Mouse (Mus musculus): ENCODE measurements around the gene Nmnat1. TPM values are rescaled to one million over a fixed set of nuclear protein-coding genes. Genes with fewer than 3 reads are reported as not detected.
A peak's percentile ranks its signal among the peaks of the same experiment; 100 is the strongest.
"Not testable (repeated sequence)": the region's sequence is repeated elsewhere in the genome, so short reads cannot be mapped to it uniquely, and the experiment has no call there.

Nmnat1 gene
- polyA plus RNA-seq, 1 experiment from 2014 or later: 13.4 TPM

DNA sequence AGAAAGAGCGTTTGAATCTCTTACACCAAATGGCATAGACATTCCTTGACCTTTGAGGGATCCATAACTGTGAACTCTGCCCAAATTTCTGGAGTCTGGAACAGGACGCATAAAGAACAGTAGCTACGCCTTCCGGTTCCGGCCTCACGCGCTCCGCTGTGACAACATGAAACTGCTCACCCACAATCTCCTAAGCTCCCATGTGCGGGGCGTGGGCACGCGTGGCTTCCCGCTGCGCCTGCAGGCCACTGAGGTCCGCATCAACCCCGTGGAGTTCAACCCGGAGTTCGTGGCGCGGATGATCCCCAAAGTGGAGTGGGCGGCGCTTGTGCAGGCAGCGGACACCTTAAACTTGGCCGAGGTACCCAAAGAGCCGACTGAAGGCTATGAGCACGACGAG lies 27.8 kb downstream of the Nmnat1 start:
- 83% methylated on average over 25 of the region's 27 CpGs for WGBS
- not testable (repeated sequence) for ATAC-seq (ENCODE audit: insufficient number of reproducible peaks, insufficient read depth, low FRiP score, low read depth); H3K9me3 ChIP-seq (ENCODE audit: control insufficient read depth, low read length); H3K36me3 ChIP-seq (ENCODE audit: control insufficient read depth, insufficient read depth, low read length); H3K4me2 ChIP-seq (ENCODE audit: low read length); H3K4me1 ChIP-seq (ENCODE audit: control insufficient read depth in 2 of 2, insufficient read depth in 2 of 2, low read length in 2 of 2); H3K9ac ChIP-seq (ENCODE audit: low read length); H3K4me3 ChIP-seq (ENCODE audit: control insufficient read depth in 1 of 2, insufficient read depth in 1 of 2, low read depth in 1 of 2, low read length in 2 of 2); H3K27ac ChIP-seq (replicated peaks in 1 of 2; ENCODE audit: control insufficient read depth in 1 of 2, insufficient read depth in 1 of 2, low read depth in 2 of 2, low read length in 2 of 2); H3K27me3 ChIP-seq (ENCODE audit: control insufficient read depth, insufficient read depth, low read length)

DNA sequence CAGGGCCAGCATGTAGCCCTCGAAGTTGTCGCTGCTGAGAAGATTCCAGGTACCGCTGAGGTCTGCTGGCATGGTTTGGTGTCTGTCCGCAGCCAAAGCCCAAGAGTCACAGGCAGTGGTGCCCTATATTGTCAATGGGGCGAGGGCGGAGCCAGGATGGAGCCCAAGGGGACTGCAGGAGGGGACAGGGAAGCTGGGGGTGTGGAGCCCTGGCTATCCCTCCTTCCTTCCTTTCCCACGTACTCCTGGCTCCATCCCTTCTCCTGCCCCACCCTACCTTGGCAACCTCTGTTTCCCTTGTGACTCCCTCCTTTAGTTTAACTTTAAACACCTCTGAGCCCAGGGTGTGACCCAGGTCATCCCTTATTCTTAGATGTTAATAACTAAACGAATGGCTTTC lies 30.1 kb downstream of the Nmnat1 start, which contains the start of gene Rbp7:
Rbp7 (minus strand) TSS at position 100 of the 400 bp plus-strand sequence.
- Histone ChIP-seq H3K36me3 (ENCODE audit: control insufficient read depth, insufficient read depth, low read length) (no peaks in the 10 kb centered on the region), H3K4me2 (ENCODE audit: low read length) (no peak within 1 kb of the TSS), H3K27ac (replicated peaks in 1 of 2; ENCODE audit: control insufficient read depth in 1 of 2, insufficient read depth in 1 of 2, low read depth in 2 of 2, low read length in 2 of 2) (no peak within 1 kb of the TSS), H3K4me1 (ENCODE audit: control insufficient read depth in 2 of 2, insufficient read depth in 2 of 2, low read length in 2 of 2) (no peaks in the 10 kb centered on the region; a peak in 1 of 4 replicates), H3K9ac (ENCODE audit: low read length) (no peak within 1 kb of the TSS), H3K27me3 (ENCODE audit: control insufficient read depth, insufficient read depth, low read length) (no peaks in the 10 kb centered on the region), H3K4me3 (ENCODE audit: control insufficient read depth in 1 of 2, insufficient read depth in 1 of 2, low read depth in 1 of 2, low read length in 2 of 2) (no peak within 1 kb of the TSS), H3K9me3 (ENCODE audit: control insufficient read depth, low read length) (no peaks in the 10 kb centered on the region)
- 43% methylated on average over 8 of the region's 8 CpGs for WGBS
- ATAC-seq (ENCODE audit: insufficient number of reproducible peaks, insufficient read depth, low FRiP score, low read depth): no peak

DNA sequence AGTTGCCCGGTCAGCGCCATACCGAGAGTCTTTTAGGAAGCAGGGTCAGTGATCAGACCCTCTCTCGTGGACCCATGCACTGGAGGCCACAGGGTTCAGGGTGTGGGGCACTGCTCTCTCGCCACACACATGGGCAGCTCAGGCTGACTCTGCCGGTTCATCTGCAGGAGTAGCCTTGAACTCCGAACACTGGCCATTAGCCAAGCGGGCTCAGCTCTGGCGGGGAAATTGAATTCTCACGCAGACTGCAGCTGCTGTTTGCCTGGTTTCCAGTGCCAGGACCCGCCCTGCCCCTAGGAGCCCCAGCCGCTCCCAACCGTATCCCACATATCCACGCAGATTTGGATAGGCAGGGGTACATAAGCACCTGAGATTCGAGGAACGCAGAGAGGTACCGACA lies 30.7 kb downstream of the Nmnat1 start:
- WGBS: 73% methylated on average over 17 of the region's 17 CpGs
- H3K4me1 ChIP-seq (ENCODE audit: control insufficient read depth in 2 of 2, insufficient read depth in 2 of 2, low read length in 2 of 2): no peaks in the 10 kb centered on the region; a peak in 1 of 4 replicates
- ATAC-seq (ENCODE audit: insufficient number of reproducible peaks, insufficient read depth, low FRiP score, low read depth): no peak
- no peak overlapping the region for H3K9ac ChIP-seq (ENCODE audit: low read length)
- H3K27me3 ChIP-seq (ENCODE audit: control insufficient read depth, insufficient read depth, low read length): no peaks in the 10 kb centered on the region
- H3K9me3 ChIP-seq (ENCODE audit: control insufficient read depth, low read length): no peaks in the 10 kb centered on the region
- H3K4me2 ChIP-seq (ENCODE audit: low read length): no peak overlapping the region
- no peaks in the 10 kb centered on the region for H3K36me3 ChIP-seq (ENCODE audit: control insufficient read depth, insufficient read depth, low read length)
- no peak overlapping the region for H3K27ac ChIP-seq (replicated peaks in 1 of 2; ENCODE audit: control insufficient read depth in 1 of 2, insufficient read depth in 1 of 2, low read depth in 2 of 2, low read length in 2 of 2)
- no peak overlapping the region for H3K4me3 ChIP-seq (ENCODE audit: control insufficient read depth in 1 of 2, insufficient read depth in 1 of 2, low read depth in 1 of 2, low read length in 2 of 2)

DNA sequence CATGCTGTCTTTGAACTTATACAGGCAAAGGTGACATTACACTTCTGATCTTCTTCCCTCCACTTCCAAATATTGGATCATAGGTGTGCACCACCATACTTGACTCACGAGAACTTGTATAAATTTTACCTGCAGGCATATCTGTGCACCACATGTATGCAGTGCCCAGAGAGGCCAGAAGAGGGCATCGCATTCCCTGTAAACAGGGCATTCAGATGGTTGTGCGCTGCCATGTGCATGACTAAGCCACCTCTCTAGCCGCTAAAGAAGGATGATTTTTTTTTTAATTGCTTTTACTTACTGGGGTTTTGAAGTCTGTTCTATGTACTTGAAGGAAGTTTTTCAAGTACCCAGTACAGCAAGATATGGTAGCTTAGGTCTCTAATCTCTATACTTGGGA lies 31.3 kb downstream of the Nmnat1 start:
- Histone ChIP-seq H3K9me3 (ENCODE audit: control insufficient read depth, low read length) (no peaks in the 10 kb centered on the region), H3K27me3 (ENCODE audit: control insufficient read depth, insufficient read depth, low read length) (no peaks in the 10 kb centered on the region), H3K4me2 (ENCODE audit: low read length) (no peak overlapping the region), H3K4me1 (ENCODE audit: control insufficient read depth in 2 of 2, insufficient read depth in 2 of 2, low read length in 2 of 2) (no peaks in the 10 kb centered on the region; a peak in 1 of 4 replicates), H3K36me3 (ENCODE audit: control insufficient read depth, insufficient read depth, low read length) (no peaks in the 10 kb centered on the region), H3K27ac (replicated peaks in 1 of 2; ENCODE audit: control insufficient read depth in 1 of 2, insufficient read depth in 1 of 2, low read depth in 2 of 2, low read length in 2 of 2) (no peak overlapping the region), H3K9ac (ENCODE audit: low read length) (no peak overlapping the region), H3K4me3 (ENCODE audit: control insufficient read depth in 1 of 2, insufficient read depth in 1 of 2, low read depth in 1 of 2, low read length in 2 of 2) (no peak overlapping the region)
- ATAC-seq (ENCODE audit: insufficient number of reproducible peaks, insufficient read depth, low FRiP score, low read depth): no peak
- WGBS: 76% methylated on average over 4 of the region's 4 CpGs

DNA sequence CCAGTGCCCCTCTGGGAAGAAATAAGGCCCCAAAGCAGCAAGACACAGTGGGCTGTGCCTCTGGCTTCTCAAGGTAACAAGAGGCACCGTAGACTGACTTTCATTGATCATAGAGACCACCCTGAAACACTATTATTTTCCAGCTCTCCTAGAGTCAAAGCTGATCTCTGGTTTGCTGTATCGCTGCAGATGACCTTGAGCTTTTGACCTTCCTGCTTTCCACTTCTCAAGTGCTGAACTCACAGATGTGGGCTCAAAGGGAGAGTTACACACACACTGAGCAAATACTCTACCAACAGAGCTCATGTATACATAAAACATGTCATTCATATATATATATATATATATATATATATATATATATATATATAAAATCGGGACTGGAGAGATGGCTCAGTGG lies 34.4 kb downstream of the Nmnat1 start:
- no peak overlapping the region for H3K4me2 ChIP-seq (ENCODE audit: low read length)
- no peaks in the 10 kb centered on the region for H3K36me3 ChIP-seq (ENCODE audit: control insufficient read depth, insufficient read depth, low read length)
- H3K4me1 ChIP-seq (ENCODE audit: control insufficient read depth in 2 of 2, insufficient read depth in 2 of 2, low read length in 2 of 2): peaks cover 4 to 5% of the 10 kb centered on the region in 2 experiments; a peak in 2 of 4 replicates
- H3K4me3 ChIP-seq (ENCODE audit: control insufficient read depth in 1 of 2, insufficient read depth in 1 of 2, low read depth in 1 of 2, low read length in 2 of 2): no peak overlapping the region
- H3K9ac ChIP-seq (ENCODE audit: low read length): no peak overlapping the region
- no peaks in the 10 kb centered on the region for H3K27me3 ChIP-seq (ENCODE audit: control insufficient read depth, insufficient read depth, low read length)
- ATAC-seq (ENCODE audit: insufficient number of reproducible peaks, insufficient read depth, low FRiP score, low read depth): no peak
- no peak overlapping the region for H3K27ac ChIP-seq (replicated peaks in 1 of 2; ENCODE audit: control insufficient read depth in 1 of 2, insufficient read depth in 1 of 2, low read depth in 2 of 2, low read length in 2 of 2)
- no peaks in the 10 kb centered on the region for H3K9me3 ChIP-seq (ENCODE audit: control insufficient read depth, low read length)
- 69% methylated on average over 3 of the region's 3 CpGs for WGBS

DNA sequence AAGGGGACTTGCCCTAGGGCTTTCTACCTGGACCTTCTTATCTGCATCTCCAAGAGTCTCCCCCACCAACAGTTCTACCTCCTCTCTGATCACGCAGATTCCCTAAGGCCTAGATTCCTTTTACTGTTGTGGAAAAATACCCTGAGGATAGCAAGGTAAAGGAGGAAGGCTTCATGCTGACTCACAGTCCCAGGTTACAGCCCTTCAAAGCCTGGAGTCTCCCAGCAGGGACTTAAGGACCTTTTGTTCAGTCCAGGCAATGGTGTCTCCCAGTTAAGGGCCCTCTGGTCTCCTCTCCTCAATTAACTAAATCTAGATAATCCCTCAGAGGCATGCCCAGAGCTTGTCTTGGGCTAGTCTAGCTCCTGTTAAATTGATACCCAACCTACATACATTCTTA lies 38.7 kb downstream of the Nmnat1 start:
- H3K9ac ChIP-seq (ENCODE audit: low read length): no peak overlapping the region
- H3K27me3 ChIP-seq (ENCODE audit: control insufficient read depth, insufficient read depth, low read length): no peaks in the 10 kb centered on the region
- no peaks in the 10 kb centered on the region for H3K36me3 ChIP-seq (ENCODE audit: control insufficient read depth, insufficient read depth, low read length)
- H3K4me2 ChIP-seq (ENCODE audit: low read length): peak overlapping the region; percentile 67; the same call in 1 of the 2 replicates
- no peaks in the 10 kb centered on the region for H3K9me3 ChIP-seq (ENCODE audit: control insufficient read depth, low read length)
- no peak for ATAC-seq (ENCODE audit: insufficient number of reproducible peaks, insufficient read depth, low FRiP score, low read depth)
- H3K4me1 ChIP-seq (ENCODE audit: control insufficient read depth in 2 of 2, insufficient read depth in 2 of 2, low read length in 2 of 2): peaks cover 9 to 20% of the 10 kb centered on the region in 2 experiments
- H3K27ac ChIP-seq (replicated peaks in 1 of 2; ENCODE audit: control insufficient read depth in 1 of 2, insufficient read depth in 1 of 2, low read depth in 2 of 2, low read length in 2 of 2): peak overlapping the region; percentile 63 to 84
- 40% methylated on average over 1 of the region's 1 CpGs for WGBS
- H3K4me3 ChIP-seq (ENCODE audit: control insufficient read depth in 1 of 2, insufficient read depth in 1 of 2, low read depth in 1 of 2, low read length in 2 of 2): no peak overlapping the region

DNA sequence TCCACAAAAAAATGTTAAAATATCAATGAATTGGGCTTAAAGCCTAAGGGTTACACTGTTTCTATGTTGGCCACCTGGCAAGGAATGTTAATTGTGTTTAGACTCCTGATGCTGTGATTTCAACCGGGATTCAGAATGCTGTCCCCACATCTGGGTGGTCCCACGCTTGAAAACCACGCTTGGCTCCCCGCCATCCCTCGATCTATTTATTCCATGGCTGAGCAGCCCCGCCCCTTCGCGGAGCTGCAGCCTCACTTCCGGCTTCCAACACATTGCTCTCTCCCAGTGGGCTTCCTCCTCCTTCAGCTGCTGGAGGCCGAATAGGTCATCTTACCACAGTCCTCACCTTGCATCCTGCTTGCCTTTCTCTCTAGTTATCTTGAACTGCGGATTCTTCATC lies 39.1 kb downstream of the Nmnat1 start:
- peak overlapping the region in 1 of 2 experiments; percentile 29; a peak in 3 of 4 replicates for H3K4me3 ChIP-seq (ENCODE audit: control insufficient read depth in 1 of 2, insufficient read depth in 1 of 2, low read depth in 1 of 2, low read length in 2 of 2)
- WGBS: 2% methylated on average over 11 of the region's 11 CpGs

More for the DNA sequence above, 39.1 kb downstream of the Nmnat1 start:
- Histone ChIP-seq H3K9me3 (ENCODE audit: control insufficient read depth, low read length) (no peaks in the 10 kb centered on the region), H3K4me1 (ENCODE audit: control insufficient read depth in 2 of 2, insufficient read depth in 2 of 2, low read length in 2 of 2) (peaks cover 9 to 20% of the 10 kb centered on the region in 2 experiments), H3K36me3 (ENCODE audit: control insufficient read depth, insufficient read depth, low read length) (no peaks in the 10 kb centered on the region), H3K4me2 (ENCODE audit: low read length) (peak overlapping the region; percentile 67), H3K27me3 (ENCODE audit: control insufficient read depth, insufficient read depth, low read length) (no peaks in the 10 kb centered on the region), H3K9ac (ENCODE audit: low read length) (peak overlapping the region; percentile 71), H3K27ac (replicated peaks in 1 of 2; ENCODE audit: control insufficient read depth in 1 of 2, insufficient read depth in 1 of 2, low read depth in 2 of 2, low read length in 2 of 2) (peak overlapping the region; percentile 84 to 92)
- peak; percentile 37; the same call in 1 of the 2 replicates for ATAC-seq (ENCODE audit: insufficient number of reproducible peaks, insufficient read depth, low FRiP score, low read depth)

Measured in heart, embryonic 14.5 days (tissue).